12 mouse cellular contexts compared by ENCODE assay signal in genomic region chr13:72209946-72210456, GRCm38 (mm10).
DNase-seq lines count a peak whose midpoint lies in the region; ATAC-seq lines count a peak whose summit lies in the region.
"Had no signal": no experiment of that assay in that cellular context is flagged by ENCODE, and none has a peak within 500 bp of the region (broad histone marks: within the 10 kb centered on the region; RNA-seq: fewer than 3 reads in every experiment).

No protein-coding gene starts in this region.

- WGBS in midbrain, embryonic 10.5 days, result 30% methylated on average over 10 of the region's 10 CpGs
- WGBS in midbrain, embryonic 16.5 days, result 22% methylated on average over 10 of the region's 10 CpGs

- no peak overlapping the region for H3K9ac ChIP-seq in midbrain, embryonic 16.5 days (ENCODE audit: low read depth, low read length)
- H3K9ac ChIP-seq: embryonic facial prominence, embryonic 13.5 days had no signal

- no peak for ATAC-seq in midbrain, embryonic 16.5 days

- H3K4me2 ChIP-seq in midbrain, embryonic 16.5 days (ENCODE audit: low read length), result no peak overlapping the region
- H3K4me2 ChIP-seq: embryonic facial prominence, embryonic 13.5 days had no signal

- H3K9me3 ChIP-seq in midbrain, embryonic 10.5 days (replicated peaks), result no peaks in the 10 kb centered on the region
- H3K9me3 ChIP-seq in midbrain, embryonic 16.5 days (replicated peaks; ENCODE audit: control insufficient read depth, low read length, poor library complexity, severe bottlenecking), result no peaks in the 10 kb centered on the region
- H3K9me3 ChIP-seq: embryonic facial prominence, embryonic 13.5 days had no signal

- peak overlapping the region; percentile 69 for H3K27ac ChIP-seq in midbrain, embryonic 10.5 days (replicated peaks)
- H3K27ac ChIP-seq in midbrain, embryonic 16.5 days (ENCODE audit: low read length), result no peak overlapping the region
- H3K27ac ChIP-seq: embryonic facial prominence, embryonic 13.5 days had no signal

- H3K4me3 ChIP-seq in midbrain, embryonic 10.5 days, result no peak overlapping the region
- no peak overlapping the region for H3K4me3 ChIP-seq in midbrain, embryonic 16.5 days (ENCODE audit: low read depth, low read length)
- H3K4me3 ChIP-seq: embryonic facial prominence, embryonic 13.5 days had no signal

- DNase-seq in adrenal gland, postnatal 14 days, result peak; percentile 15
- DNase-seq in adrenal gland, adult 18-20 months (ENCODE audit: low spot score in 2 of 2), result no peak
- peak; percentile 42 for DNase-seq in midbrain, embryonic 10.5 days (ENCODE audit: low spot score)
- DNase-seq in kidney, postnatal 36 days, result peak; percentile 1 to 21
- peak; percentile 38 for DNase-seq in yolk sac, embryonic 10.5 days (ENCODE audit: low spot score)
- DNase-seq in layer of hippocampus, adult 11-12 months (ENCODE audit: low spot score), result no peak
- no peak for DNase-seq in frontal cortex, postnatal 10 days (ENCODE audit: low spot score in 2 of 2)
- DNase-seq: gastrocnemius, postnatal 10 days; heart, postnatal 4 days; lung, adult 18-20 months had no signal

- peaks cover 14% of the 10 kb centered on the region for H3K4me1 ChIP-seq in midbrain, embryonic 10.5 days
- H3K4me1 ChIP-seq in midbrain, embryonic 16.5 days (ENCODE audit: control insufficient read depth, insufficient read depth, low read length), result no peaks in the 10 kb centered on the region
- H3K4me1 ChIP-seq: embryonic facial prominence, embryonic 13.5 days had no signal

- no peaks in the 10 kb centered on the region for H3K36me3 ChIP-seq in midbrain, embryonic 10.5 days
- no peaks in the 10 kb centered on the region for H3K36me3 ChIP-seq in midbrain, embryonic 16.5 days (ENCODE audit: control insufficient read depth, insufficient read depth, low read length)
- H3K36me3 ChIP-seq: embryonic facial prominence, embryonic 13.5 days had no signal

- H3K27me3 ChIP-seq in midbrain, embryonic 10.5 days (ENCODE audit: low read depth, poor library complexity, severe bottlenecking), result peaks cover 5% of the 10 kb centered on the region; the same call in 1 of the 2 replicates
- no peaks in the 10 kb centered on the region for H3K27me3 ChIP-seq in midbrain, embryonic 16.5 days (ENCODE audit: control insufficient read depth, insufficient read depth, low read depth, low read length)

Comparison
In these comparisons a context has a peak if more than half of its experiments do, and no peak if none do; other contexts are left out.
1. DNase-seq: peak in adrenal gland, postnatal 14 days (single experiment), midbrain, embryonic 10.5 days (single experiment), kidney, postnatal 36 days (2 of 2) and yolk sac, embryonic 10.5 days (single experiment); none in adrenal gland, adult 18-20 months (0 of 2), layer of hippocampus, adult 11-12 months (single experiment) and frontal cortex, postnatal 10 days (0 of 2).